Mouse (Mus musculus) embryonic fibroblast, embryonic 13.5 days (primary cell): ENCODE results near the gene Akirin1.

Source experiments
- CTCF ChIP-seq: IDR thresholded peaks from 2 replicates; pipeline ENCODE4 v1.5.1; 2011; ENCODE audit warnings: mild to moderate bottlenecking, control low read depth, low read length, moderate library complexity, borderline replicate concordance; ENCODE audit not compliant: insufficient read depth
- POLR2A ChIP-seq: IDR thresholded peaks from 2 replicates; pipeline ENCODE4 v1.6.1; 2011; ENCODE audit warnings: low read depth, mild to moderate bottlenecking, control low read depth, low read length, moderate library complexity

DNA sequence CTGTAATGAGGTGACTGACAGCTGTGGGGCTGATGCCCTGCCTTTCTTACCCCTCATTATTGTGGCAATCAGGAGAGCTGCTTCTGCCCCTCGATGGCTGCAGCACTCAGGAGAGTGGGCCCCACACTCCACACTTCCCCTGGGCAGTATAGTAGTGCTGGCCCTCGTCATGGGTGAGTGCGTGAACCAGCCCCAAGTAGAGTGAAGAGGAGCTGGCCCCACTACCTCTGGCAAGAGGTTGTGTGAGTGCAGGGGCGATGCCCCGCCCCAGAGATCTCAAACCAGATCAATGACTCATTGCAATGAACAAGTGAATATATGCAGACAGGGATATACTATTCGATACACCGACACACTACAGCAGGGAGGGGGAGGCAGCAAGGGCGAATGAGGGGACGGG, 16.6 kb downstream of the Akirin1 start:
- no peak for TF ChIP-seq POLR2A
- no peak for TF ChIP-seq CTCF
